In genomic region chr13:31628691-31629180, GRCm38 (mm10) we compare ENCODE assay signal across 8 mouse cellular contexts. TPM values are rescaled to one million over a fixed set of nuclear protein-coding genes. Genes with fewer than 3 reads are reported as not detected.
DNase-seq lines count a peak whose midpoint lies in the region; ATAC-seq and TF ChIP-seq lines count a peak whose summit lies in the region.

No protein-coding gene starts in this region.

- peak overlapping the region; percentile 54 for H3K4me3 ChIP-seq in lung, embryonic 15.5 days
- peak overlapping the region; percentile 34 for H3K4me3 ChIP-seq in forebrain, embryonic 12.5 days (replicated peaks)
- H3K4me3 ChIP-seq in limb, embryonic 11.5 days (ENCODE audit: low read depth, low read length), result peak overlapping the region; percentile 26; the same call in 1 of the 2 replicates
- peak overlapping the region; percentile 65 for H3K4me3 ChIP-seq in small intestine, adult 2 months (ENCODE audit: low read depth, low read length)

- peak overlapping the region; percentile 48; the same call in 1 of the 2 replicates for H3K27ac ChIP-seq in lung, embryonic 15.5 days
- H3K27ac ChIP-seq in forebrain, embryonic 12.5 days, result no peak overlapping the region
- H3K27ac ChIP-seq in limb, embryonic 11.5 days (replicated peaks; ENCODE audit: low read depth, low read length), result no peak overlapping the region
- H3K27ac ChIP-seq in small intestine, adult 2 months (ENCODE audit: insufficient read depth, low read depth, low read length), result no peak overlapping the region

- H3K9ac ChIP-seq in lung, embryonic 15.5 days, result peak overlapping the region; percentile 73
- no peak overlapping the region for H3K9ac ChIP-seq in forebrain, embryonic 12.5 days
- no peak overlapping the region; the same call in 1 of the 2 replicates for H3K9ac ChIP-seq in limb, embryonic 11.5 days (ENCODE audit: low read length)

- no peaks in the 10 kb centered on the region for H3K9me3 ChIP-seq in lung, embryonic 15.5 days
- 0 out of 2 replicates have a peak, but pooled peaks cover 2% of the 10 kb centered on the region for H3K9me3 ChIP-seq in forebrain, embryonic 12.5 days
- H3K9me3 ChIP-seq in limb, embryonic 11.5 days (ENCODE audit: control insufficient read depth, low read length), result no peaks in the 10 kb centered on the region

- H3K4me1 ChIP-seq in lung, embryonic 15.5 days, result peaks cover 34% of the 10 kb centered on the region
- H3K4me1 ChIP-seq in forebrain, embryonic 12.5 days, result peaks cover 36% of the 10 kb centered on the region
- H3K4me1 ChIP-seq in limb, embryonic 11.5 days (ENCODE audit: control insufficient read depth, insufficient read depth, low read length), result peaks cover 40% of the 10 kb centered on the region
- H3K4me1 ChIP-seq in small intestine, adult 2 months (ENCODE audit: control insufficient read depth, insufficient read depth, insufficient read length, low read length), result peaks cover 6% of the 10 kb centered on the region; the same call in 1 of the 2 replicates

- TF ChIP-seq POLR2A in small intestine, adult 2 months (IDR thresholded peaks at IDR 0.05; ENCODE audit: low read depth, low read length), result no peak

- H3K36me3 ChIP-seq in lung, embryonic 15.5 days, result 0 out of 2 replicates have a peak, but pooled peaks cover 5% of the 10 kb centered on the region
- no peaks in the 10 kb centered on the region for H3K36me3 ChIP-seq in forebrain, embryonic 12.5 days (replicated peaks)
- H3K36me3 ChIP-seq in limb, embryonic 11.5 days (ENCODE audit: control insufficient read depth, insufficient read depth, low read length), result no peaks in the 10 kb centered on the region
- H3K36me3 ChIP-seq in small intestine, adult 2 months (ENCODE audit: control insufficient read depth, insufficient read depth, low read length), result no peaks in the 10 kb centered on the region

- WGBS in lung, embryonic 15.5 days, result 7% methylated on average over 14 of the region's 14 CpGs
- 2% methylated on average over 14 of the region's 14 CpGs for WGBS in forebrain, embryonic 12.5 days
- 1% methylated on average over 14 of the region's 14 CpGs for WGBS in limb, embryonic 11.5 days
- 18% methylated on average over 14 of the region's 14 CpGs for WGBS in small intestine, adult 2 months

- TF ChIP-seq CTCF in small intestine, adult 2 months (IDR thresholded peaks at IDR 0.05; ENCODE audit: extremely low read depth, insufficient read length, insufficient replicate concordance, low read depth, low read length), result no peak

- no peak for DNase-seq in lung, postnatal 25 days (ENCODE audit: low spot score)
- DNase-seq in limb, embryonic 11.5 days (ENCODE audit: low spot score), result no peak
- no peak for DNase-seq in thymus, postnatal 4 days
- no peak for DNase-seq in left cerebral cortex, postnatal 14 days (ENCODE audit: low spot score in 2 of 2)
- DNase-seq in layer of hippocampus, postnatal 10 days (ENCODE audit: low spot score in 2 of 2), result no peak

- peak overlapping the region; percentile 77 for H3K4me2 ChIP-seq in lung, embryonic 15.5 days
- H3K4me2 ChIP-seq in forebrain, embryonic 12.5 days, result peak overlapping the region; percentile 50
- H3K4me2 ChIP-seq in limb, embryonic 11.5 days (ENCODE audit: low read depth, severe bottlenecking), result peak overlapping the region; percentile 53

- intact Hi-C loops in left cerebral cortex, postnatal 14 days (cut with DNase I), result loop anchor here (5.0 kb wide), 1 partner anchor 179 kb away; the partner anchor contains the start of gene Foxc1

- H3K27me3 ChIP-seq in lung, embryonic 15.5 days, result peaks cover 82% of the 10 kb centered on the region
- H3K27me3 ChIP-seq in forebrain, embryonic 12.5 days, result peaks cover 94% of the 10 kb centered on the region
- peaks cover 82% of the 10 kb centered on the region for H3K27me3 ChIP-seq in limb, embryonic 11.5 days (ENCODE audit: control insufficient read depth, insufficient read depth, low read length)
- peaks cover 63% of the 10 kb centered on the region for H3K27me3 ChIP-seq in small intestine, adult 2 months (ENCODE audit: control insufficient read depth, insufficient read depth, low read length)

- ATAC-seq in lung, embryonic 15.5 days (ENCODE audit: borderline replicate concordance, extremely low read depth, low FRiP score, low TSS enrichment), result no peak
- no peak for ATAC-seq in forebrain, embryonic 12.5 days (ENCODE audit: low FRiP score)
- no peak for ATAC-seq in limb, embryonic 11.5 days (ENCODE audit: insufficient number of reproducible peaks, low FRiP score, low TSS enrichment, low read depth)

RNA-seq across cellular contexts. Expression of gene Foxf2, which starts 3.1 kb away (rescaled TPM):
- 29.5 and 30.4 TPM in 2 replicates for polyA plus RNA-seq in lung, embryonic 15.5 days (2015; fragmentation: Nextera tagmentation; extraction: Ambion mirVana)
- polyA plus RNA-seq in forebrain, embryonic 12.5 days (2016; fragmentation: Nextera tagmentation; extraction: Ambion mirVana), result 3.4 and 4.6 TPM in 2 replicates
- polyA plus RNA-seq in limb, embryonic 11.5 days (2014; fragmentation: Nextera tagmentation; extraction: Ambion mirVana), result 0.20 and 0.71 TPM in 2 replicates
- 28.4 and 41.4 TPM in 2 replicates for polyA plus RNA-seq in small intestine, adult 2 months (2012; rRNA removed)
- 1 to 10 TPM; 7.8 to 9.8 TPM for total RNA-seq in left cerebral cortex, postnatal 14 days (2021)
- 10 to 100 TPM in 1 of 2 experiments, 1 to 10 TPM in 1; 9.9 to 10.6 TPM for total RNA-seq in layer of hippocampus, postnatal 10 days (2021)
